Comparison of ENCODE assay signal across 8 mouse cellular contexts in genomic region chr7:19077761-19078160, GRCm38 (mm10). TPM values are rescaled to one million over a fixed set of nuclear protein-coding genes. Genes with fewer than 3 reads are reported as not detected.
A peak's percentile ranks its signal among the peaks of the same experiment; 100 is the strongest.
DNase-seq lines count a peak whose midpoint lies in the region; ATAC-seq and TF ChIP-seq lines count a peak whose summit lies in the region.

No protein-coding gene starts in this region.

- H3K27ac ChIP-seq in ES-Bruce4 (ENCODE audit: insufficient read depth, low read length) = no peak overlapping the region
- H3K27ac ChIP-seq in heart, embryonic 11.5 days (ENCODE audit: low read depth, low read length) = no peak overlapping the region
- peak overlapping the region; percentile 12; the same call in 1 of the 2 replicates for H3K27ac ChIP-seq in liver, adult 2 months (replicated peaks; ENCODE audit: insufficient read depth, low read depth, low read length)

- no peak for TF ChIP-seq POLR2A in ES-Bruce4 (IDR thresholded peaks at IDR 0.05; ENCODE audit: insufficient read depth, low read length)
- TF ChIP-seq POLR2A in liver, adult 2 months (IDR thresholded peaks at IDR 0.05; ENCODE audit: extremely low read depth, insufficient read depth, low read length) = no peak

- TF ChIP-seq EP300 in ES-Bruce4 (IDR thresholded peaks at IDR 0.05; ENCODE audit: insufficient read depth, low read depth, low read length) = no peak

- H3K4me3 ChIP-seq in ES-Bruce4 (ENCODE audit: low read depth, low read length) = no peak overlapping the region
- H3K4me3 ChIP-seq in heart, embryonic 11.5 days (ENCODE audit: low read depth, low read length) = peak overlapping the region; percentile 97
- H3K4me3 ChIP-seq in liver, adult 2 months (ENCODE audit: insufficient read depth, low read depth, low read length) = no peak overlapping the region; the same call in 1 of the 2 replicates

- no peak for TF ChIP-seq CTCF in ES-Bruce4 (IDR thresholded peaks at IDR 0.05; ENCODE audit: low read depth, low read length)
- TF ChIP-seq CTCF in liver, adult 2 months (IDR thresholded peaks at IDR 0.05; ENCODE audit: low read depth, low read length) = no peak

- H3K79me2 ChIP-seq in liver, adult 2 months (ENCODE audit: control insufficient read depth, insufficient read depth, low read length) = no peaks in the 10 kb centered on the region

- H3K4me2 ChIP-seq in heart, embryonic 11.5 days = peak overlapping the region; percentile 94

- DNase-seq in 416B (ENCODE audit: low read depth) = peak; percentile 97
- peak; percentile 42 for DNase-seq in liver, adult 2 months (ENCODE audit: extremely low read depth, low read depth, low spot score)
- DNase-seq in natural killer cell, adult 2 months (ENCODE audit: low spot score in 2 of 2) = peak; percentile 80 to 84
- no peak for DNase-seq in right cerebral cortex, postnatal 14 days
- DNase-seq in cerebellum, adult 8-10 months = no peak
- no peak for DNase-seq in right cerebral cortex, postnatal 36 days (ENCODE audit: low spot score in 2 of 2)

- no peaks in the 10 kb centered on the region for H3K9me3 ChIP-seq in ES-Bruce4 (replicated peaks; ENCODE audit: control insufficient read depth, insufficient read depth, low read length, poor library complexity, severe bottlenecking)
- no peaks in the 10 kb centered on the region for H3K9me3 ChIP-seq in heart, embryonic 11.5 days (replicated peaks; ENCODE audit: control insufficient read depth, low read length)

- H3K4me1 ChIP-seq in ES-Bruce4 (ENCODE audit: control insufficient read depth, insufficient read depth, low read length) = no peaks in the 10 kb centered on the region
- H3K4me1 ChIP-seq in heart, embryonic 11.5 days (ENCODE audit: control insufficient read depth, insufficient read depth, low read length) = peaks cover 27% of the 10 kb centered on the region
- H3K4me1 ChIP-seq in liver, adult 2 months (ENCODE audit: control insufficient read depth, insufficient read depth, low read length) = peaks cover 10% of the 10 kb centered on the region

- WGBS in heart, embryonic 11.5 days (ENCODE audit: insufficient replicate concordance) = 65% methylated on average over 14 of the region's 14 CpGs
- WGBS in liver, adult 2 months = 73% methylated on average over 14 of the region's 14 CpGs

- H3K27me3 ChIP-seq in ES-Bruce4 (ENCODE audit: control insufficient read depth, insufficient read depth, low read length, poor library complexity, severe bottlenecking) = no peaks in the 10 kb centered on the region
- H3K27me3 ChIP-seq in heart, embryonic 11.5 days (ENCODE audit: control insufficient read depth, insufficient read depth, low read length) = no peaks in the 10 kb centered on the region
- no peaks in the 10 kb centered on the region for H3K27me3 ChIP-seq in liver, adult 2 months (ENCODE audit: control insufficient read depth, insufficient read depth, low read length)

- 0 out of 2 replicates have a peak overlapping the region, but pooled peaks have one; percentile 99 for H3K9ac ChIP-seq in ES-Bruce4 (ENCODE audit: low read depth, poor library complexity, severe bottlenecking)
- H3K9ac ChIP-seq in heart, embryonic 11.5 days (ENCODE audit: low read depth, low read length) = peak overlapping the region; percentile 94; the same call in 1 of the 2 replicates
- H3K9ac ChIP-seq in liver, adult 2 months (ENCODE audit: low read depth, low read length) = no peak overlapping the region

- ATAC-seq in heart, embryonic 11.5 days (replicated peaks; ENCODE audit: insufficient number of reproducible peaks, low FRiP score, low TSS enrichment) = no peak

- peaks cover 12% of the 10 kb centered on the region for H3K36me3 ChIP-seq in ES-Bruce4 (ENCODE audit: control insufficient read depth, insufficient read depth, low read length, poor library complexity, severe bottlenecking)
- H3K36me3 ChIP-seq in heart, embryonic 11.5 days (ENCODE audit: control insufficient read depth, insufficient read depth, low read length) = peaks cover 34% of the 10 kb centered on the region
- no peaks in the 10 kb centered on the region for H3K36me3 ChIP-seq in liver, adult 2 months (ENCODE audit: control insufficient read depth, insufficient read depth, low read length)

RNA-seq across cellular contexts. Expression of gene Dmwd, which starts 1.7 kb away (rescaled TPM):
- polyA plus RNA-seq in ES-Bruce4 (2011; ENCODE audit: insufficient read depth, insufficient read length, low read depth, missing spikeins) = 43.2 and 45.1 TPM in 2 replicates
- polyA plus RNA-seq in heart, embryonic 11.5 days (2014; fragmentation: Nextera tagmentation; extraction: Ambion mirVana) = 15.2 and 16.2 TPM in 2 replicates
- total RNA-seq in liver, adult 2 months (2014; rRNA removed) = 4.5 and 6.7 TPM in 2 replicates
- polyA plus RNA-seq in liver, adult 2 months (2012; rRNA removed) = 29.4 and 35.7 TPM in 2 replicates

RNA-seq across cellular contexts. Expression of gene Dmpk, which starts 5.9 kb away (rescaled TPM):
- 12.8 and 19.5 TPM in 2 replicates for polyA plus RNA-seq in ES-Bruce4 (2011; ENCODE audit: insufficient read depth, insufficient read length, low read depth, missing spikeins)
- polyA plus RNA-seq in heart, embryonic 11.5 days (2014; fragmentation: Nextera tagmentation; extraction: Ambion mirVana) = 17.0 and 17.7 TPM in 2 replicates
- 13.6 and 24.8 TPM in 2 replicates for total RNA-seq in liver, adult 2 months (2014; rRNA removed)
- 60.0 and 76.4 TPM in 2 replicates for polyA plus RNA-seq in liver, adult 2 months (2012; rRNA removed)

RNA-seq across cellular contexts. Expression of gene Six5, which starts 16.6 kb away (rescaled TPM):
- 2.7 and 3.8 TPM in 2 replicates for polyA plus RNA-seq in ES-Bruce4 (2011; ENCODE audit: insufficient read depth, insufficient read length, low read depth, missing spikeins)
- 6.6 and 6.9 TPM in 2 replicates for polyA plus RNA-seq in heart, embryonic 11.5 days (2014; fragmentation: Nextera tagmentation; extraction: Ambion mirVana)
- total RNA-seq in liver, adult 2 months (2014; rRNA removed) = 1.8 and 2.3 TPM in 2 replicates
- 5.2 and 8.7 TPM in 2 replicates for polyA plus RNA-seq in liver, adult 2 months (2012; rRNA removed)

RNA-seq across cellular contexts. Expression of gene Rsph6a, which starts 23.3 kb away (rescaled TPM):
- polyA plus RNA-seq in ES-Bruce4 (2011; ENCODE audit: insufficient read depth, insufficient read length, low read depth, missing spikeins) = not detected in 2 replicates
- not detected in 2 replicates for polyA plus RNA-seq in heart, embryonic 11.5 days (2014; fragmentation: Nextera tagmentation; extraction: Ambion mirVana)
- not detected in 2 replicates for total RNA-seq in liver, adult 2 months (2014; rRNA removed)
- polyA plus RNA-seq in liver, adult 2 months (2012; rRNA removed) = not detected in 2 replicates

RNA-seq across cellular contexts. Expression of gene Gm4969, which starts 40.4 kb away (rescaled TPM):
- polyA plus RNA-seq in ES-Bruce4 (2011; ENCODE audit: insufficient read depth, insufficient read length, low read depth, missing spikeins) = 0.43 and 0.46 TPM in 2 replicates
- polyA plus RNA-seq in heart, embryonic 11.5 days (2014; fragmentation: Nextera tagmentation; extraction: Ambion mirVana) = 2.2 and 2.7 TPM in 2 replicates
- 0.09 TPM in 1 of 2 replicates, not detected in the other for total RNA-seq in liver, adult 2 months (2014; rRNA removed)
- polyA plus RNA-seq in liver, adult 2 months (2012; rRNA removed) = 0.02 TPM in 1 of 2 replicates, not detected in the other

Comparison
In these comparisons a context has a peak if more than half of its experiments do, and no peak if none do; other contexts are left out.
1. DNase-seq: peak in 416B (single experiment), liver, adult 2 months (single experiment) and natural killer cell, adult 2 months (2 of 2); none in right cerebral cortex, postnatal 14 days (single experiment), cerebellum, adult 8-10 months (single experiment) and right cerebral cortex, postnatal 36 days (0 of 2).